Mouse (Mus musculus): ENCODE data around the gene Fgfr2.

Fgfr2 gene

GRCm38 (mm10) chr7:131970255-131970654, 1152.9 kb downstream of the Fgfr2 start:
- DNase-seq (ENCODE audit: low read depth), result no peak

GRCm38 (mm10) chr7:131966916-131967494, 1156.1 kb downstream of the Fgfr2 start:
- no peak for DNase-seq (ENCODE audit: low read depth)

- DNase-seq (ENCODE audit: low read depth), result no peak
Observed at GRCm38 (mm10) chr7:131966023-131966915, 1156.9 kb downstream of the Fgfr2 start, which contains the start of gene Gpr26. Gpr26 (plus strand) TSS chr7:131966460.

- no peak for DNase-seq (ENCODE audit: low read depth)
Observed at GRCm38 (mm10) chr7:131960551-131960950, 1162.6 kb downstream of the Fgfr2 start.

GRCm38 (mm10) chr7:131958705-131959104, 1164.4 kb downstream of the Fgfr2 start:
- DNase-seq (ENCODE audit: low read depth), result no peak

GRCm38 (mm10) chr7:131953402-131953801, 1169.7 kb downstream of the Fgfr2 start:
- no peak for DNase-seq (ENCODE audit: low read depth)

- DNase-seq (ENCODE audit: low read depth), result no peak
Observed at GRCm38 (mm10) chr7:131951131-131951530, 1172.0 kb downstream of the Fgfr2 start.

- no peak for DNase-seq (ENCODE audit: low read depth)
Observed at GRCm38 (mm10) chr7:131937611-131938010, 1185.5 kb downstream of the Fgfr2 start.

- DNase-seq (ENCODE audit: low read depth), result no peak
Observed at GRCm38 (mm10) chr7:131927288-131928050, 1195.7 kb downstream of the Fgfr2 start.

GRCm38 (mm10) chr7:131917384-131917783, 1205.8 kb downstream of the Fgfr2 start:
- DNase-seq (ENCODE audit: low read depth), result no peak

- no peak for DNase-seq (ENCODE audit: low read depth)
Observed at GRCm38 (mm10) chr7:131909611-131910010, 1213.5 kb downstream of the Fgfr2 start.

- peak; percentile 51 for DNase-seq (ENCODE audit: low read depth)
Observed at GRCm38 (mm10) chr7:131906499-131907190, 1216.5 kb downstream of the Fgfr2 start.

- DNase-seq (ENCODE audit: low read depth), result peak; percentile 57
Observed at GRCm38 (mm10) chr7:131899356-131899755, 1223.8 kb downstream of the Fgfr2 start.

- peak; percentile 38 for DNase-seq (ENCODE audit: low read depth)
Observed at GRCm38 (mm10) chr7:131897282-131897681, 1225.9 kb downstream of the Fgfr2 start.

- DNase-seq (ENCODE audit: low read depth), result no peak
Observed at GRCm38 (mm10) chr7:131882824-131883223, 1240.3 kb downstream of the Fgfr2 start.

GRCm38 (mm10) chr7:131881876-131882615, 1241.1 kb downstream of the Fgfr2 start:
- peak; percentile 20 for DNase-seq (ENCODE audit: low read depth)

GRCm38 (mm10) chr7:131880150-131880549, 1243.0 kb downstream of the Fgfr2 start:
- DNase-seq (ENCODE audit: low read depth), result no peak

GRCm38 (mm10) chr7:131878846-131879245, 1244.3 kb downstream of the Fgfr2 start:
- DNase-seq (ENCODE audit: low read depth), result no peak

- no peak for DNase-seq (ENCODE audit: low read depth)
Observed at GRCm38 (mm10) chr7:131861157-131861556, 1262.0 kb downstream of the Fgfr2 start.

- DNase-seq (ENCODE audit: low read depth), result no peak
Observed at GRCm38 (mm10) chr7:131855641-131856040, 1267.5 kb downstream of the Fgfr2 start.

- no peak for DNase-seq (ENCODE audit: low read depth)
Observed at GRCm38 (mm10) chr7:131850579-131850978, 1272.6 kb downstream of the Fgfr2 start.

All from fibroblast of lung, adult 2 months (primary cell).